Mouse (Mus musculus): ENCODE measurements around the gene Nedd9. TPM values are rescaled to one million over a fixed set of nuclear protein-coding genes. Genes with fewer than 3 reads are reported as not detected.

The Nedd9 gene
- polyA plus RNA-seq, 1 experiment = not detected

DNA sequence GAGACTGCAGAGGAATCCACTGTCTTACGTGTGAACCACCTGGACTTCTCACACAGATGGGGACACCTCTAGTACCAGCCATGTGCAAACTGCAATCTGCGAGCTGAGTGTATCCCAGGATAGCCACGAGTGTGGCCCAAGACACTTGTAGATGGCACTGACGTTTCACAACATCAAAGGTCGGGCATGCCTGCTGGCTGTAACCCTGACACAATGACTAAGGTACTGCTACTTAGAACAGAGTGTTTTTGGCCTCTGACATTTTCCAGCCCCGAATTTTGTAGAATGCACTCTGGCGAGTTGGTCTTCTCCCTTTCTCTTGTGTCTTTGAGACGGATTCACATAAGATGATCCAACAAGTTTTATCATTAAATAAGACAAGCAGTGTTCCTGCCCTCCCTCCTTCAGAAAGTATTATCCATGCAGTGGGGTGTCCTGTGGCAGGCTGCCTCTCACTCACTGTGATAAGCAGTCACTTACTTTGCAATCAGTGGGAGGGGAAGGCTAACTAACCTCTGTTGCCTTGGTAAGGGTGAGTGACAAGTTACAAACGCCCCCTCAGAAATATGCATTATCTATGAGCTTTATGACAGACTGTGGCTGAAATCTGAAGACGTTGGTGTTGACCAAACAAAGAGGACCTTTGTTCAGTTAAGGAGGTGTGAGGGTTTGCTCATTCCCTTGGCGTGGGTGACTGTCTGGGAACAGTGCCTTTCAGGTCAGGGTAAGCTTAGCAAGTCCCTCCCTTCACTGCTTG, 156.4 kb downstream of the Nedd9 start:
- no peaks in the 10 kb centered on the region for H3K36me3 ChIP-seq (ENCODE audit: control insufficient read depth)
- no peaks in the 10 kb centered on the region for H3K9me3 ChIP-seq (ENCODE audit: control insufficient read depth, low read length)
- no peaks in the 10 kb centered on the region for H3K27me3 ChIP-seq (ENCODE audit: control insufficient read depth)
- no peaks in the 10 kb centered on the region for H3K4me1 ChIP-seq (ENCODE audit: control insufficient read depth)
- no peak overlapping the region for H3K4me3 ChIP-seq (replicated peaks)
- TF ChIP-seq TAL1 (IDR thresholded peaks at IDR 0.05; ENCODE audit: low read length) (no peak), GATA1 (IDR thresholded peaks at IDR 0.05; ENCODE audit: low read length) (no peak)

DNA sequence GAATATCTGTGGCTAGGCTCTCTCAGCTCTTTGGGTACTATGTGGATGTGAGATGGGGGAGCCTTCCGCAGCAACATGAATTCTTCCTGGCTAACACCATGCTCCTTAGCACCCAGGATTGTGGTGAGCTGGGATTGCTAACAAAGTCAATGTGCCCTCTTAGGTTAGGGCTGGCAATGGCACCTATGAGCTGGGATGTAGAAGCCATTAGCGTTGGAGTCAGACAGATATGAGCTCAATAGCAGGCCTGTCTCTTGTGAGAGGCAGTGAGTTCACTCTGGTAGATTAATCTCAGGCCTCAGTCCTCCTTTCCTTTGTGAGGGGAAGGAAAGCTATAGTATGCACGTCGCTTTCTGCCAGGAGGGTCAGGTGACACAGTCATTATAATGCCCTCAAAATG, 157.1 kb downstream of the Nedd9 start:
- H3K9me3 ChIP-seq (ENCODE audit: control insufficient read depth, low read length) = no peaks in the 10 kb centered on the region
- H3K4me1 ChIP-seq (ENCODE audit: control insufficient read depth) = no peaks in the 10 kb centered on the region
- TF ChIP-seq TAL1 (IDR thresholded peaks at IDR 0.05; ENCODE audit: low read length) = no peak
- no peaks in the 10 kb centered on the region for H3K36me3 ChIP-seq (ENCODE audit: control insufficient read depth)
- no peak overlapping the region for H3K4me3 ChIP-seq (replicated peaks)
- no peaks in the 10 kb centered on the region for H3K27me3 ChIP-seq (ENCODE audit: control insufficient read depth)

DNA sequence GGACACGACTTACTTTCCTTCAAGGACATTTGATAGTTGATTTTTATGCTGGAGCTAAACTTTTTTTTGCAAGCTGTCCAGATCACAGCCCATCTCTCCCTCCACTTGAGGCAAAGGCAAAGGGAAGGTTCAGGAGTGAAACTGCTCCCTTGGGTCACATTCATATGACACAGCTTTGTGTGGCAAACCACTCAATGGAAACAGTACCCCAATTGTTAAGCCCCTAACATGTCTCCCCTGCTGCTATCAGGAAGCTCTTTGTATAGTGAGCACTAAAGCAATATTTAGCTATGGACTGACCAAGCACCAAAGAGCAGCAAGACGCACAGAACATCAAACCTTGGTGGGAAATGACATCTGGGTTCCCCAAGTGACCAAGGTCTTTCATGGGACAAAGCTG, 158.7 kb downstream of the Nedd9 start:
- no peaks in the 10 kb centered on the region for H3K27me3 ChIP-seq (ENCODE audit: control insufficient read depth)
- H3K36me3 ChIP-seq (ENCODE audit: control insufficient read depth) = no peaks in the 10 kb centered on the region
- TF ChIP-seq GATA1 (IDR thresholded peaks at IDR 0.05; ENCODE audit: low read length) = no peak
- TF ChIP-seq TAL1 (IDR thresholded peaks at IDR 0.05; ENCODE audit: low read length) = no peak
- no peaks in the 10 kb centered on the region for H3K4me1 ChIP-seq (ENCODE audit: control insufficient read depth)
- H3K9me3 ChIP-seq (ENCODE audit: control insufficient read depth, low read length) = no peaks in the 10 kb centered on the region
- H3K4me3 ChIP-seq (replicated peaks) = no peak overlapping the region

DNA sequence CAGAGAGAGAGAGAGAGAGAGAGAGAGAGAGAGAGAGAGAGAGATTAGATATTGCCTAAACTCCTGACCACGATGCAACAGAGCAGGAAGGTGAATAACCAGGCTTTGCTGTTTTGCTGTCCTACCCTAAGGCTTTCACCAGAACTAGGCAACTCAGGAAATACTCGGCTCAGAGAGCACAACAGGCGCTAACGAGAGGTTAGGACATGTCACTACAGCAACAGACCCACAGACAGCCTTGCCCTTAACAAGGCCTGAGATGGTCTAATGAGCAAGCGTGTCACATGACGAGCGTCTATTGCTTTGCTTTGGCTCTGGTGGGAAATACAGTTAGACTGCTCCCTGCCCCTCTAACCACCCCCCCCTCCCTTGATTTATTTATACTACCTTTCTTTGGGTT, 159.6 kb downstream of the Nedd9 start:
- no peaks in the 10 kb centered on the region for H3K27me3 ChIP-seq (ENCODE audit: control insufficient read depth)
- no peaks in the 10 kb centered on the region for H3K4me1 ChIP-seq (ENCODE audit: control insufficient read depth)
- no peaks in the 10 kb centered on the region for H3K9me3 ChIP-seq (ENCODE audit: control insufficient read depth, low read length)
- no peaks in the 10 kb centered on the region for H3K36me3 ChIP-seq (ENCODE audit: control insufficient read depth)
- H3K4me3 ChIP-seq (replicated peaks) = no peak overlapping the region
- TF ChIP-seq TAL1 (IDR thresholded peaks at IDR 0.05; ENCODE audit: low read length) (no peak), GATA1 (IDR thresholded peaks at IDR 0.05; ENCODE audit: low read length) (no peak)

DNA sequence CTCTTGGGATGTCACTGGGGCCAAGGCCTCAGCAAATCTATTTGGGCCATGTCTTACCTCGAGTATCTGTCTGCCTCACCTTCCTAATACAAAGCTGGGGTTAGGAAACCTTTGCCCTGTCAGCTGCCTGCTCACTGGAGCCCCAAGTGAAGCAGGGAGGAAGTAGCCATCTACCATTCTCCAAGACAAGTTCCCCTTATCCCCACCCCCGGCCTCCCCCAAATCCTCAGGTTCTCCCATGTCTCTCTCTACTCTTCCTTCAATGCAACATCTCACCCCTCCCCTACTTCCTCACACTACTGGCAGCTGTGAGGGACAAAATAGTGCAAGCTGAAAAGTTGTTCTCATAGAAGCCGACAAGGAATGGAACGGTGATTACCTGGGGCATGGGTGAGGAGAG, 161.0 kb downstream of the Nedd9 start:
- H3K9me3 ChIP-seq (ENCODE audit: control insufficient read depth, low read length) = no peaks in the 10 kb centered on the region
- no peaks in the 10 kb centered on the region for H3K4me1 ChIP-seq (ENCODE audit: control insufficient read depth)
- no peaks in the 10 kb centered on the region for H3K36me3 ChIP-seq (ENCODE audit: control insufficient read depth)
- H3K4me3 ChIP-seq (replicated peaks) = no peak overlapping the region
- TF ChIP-seq TAL1 (IDR thresholded peaks at IDR 0.05; ENCODE audit: low read length) (no peak), GATA1 (IDR thresholded peaks at IDR 0.05; ENCODE audit: low read length) (no peak)
- H3K27me3 ChIP-seq (ENCODE audit: control insufficient read depth) = no peaks in the 10 kb centered on the region

DNA sequence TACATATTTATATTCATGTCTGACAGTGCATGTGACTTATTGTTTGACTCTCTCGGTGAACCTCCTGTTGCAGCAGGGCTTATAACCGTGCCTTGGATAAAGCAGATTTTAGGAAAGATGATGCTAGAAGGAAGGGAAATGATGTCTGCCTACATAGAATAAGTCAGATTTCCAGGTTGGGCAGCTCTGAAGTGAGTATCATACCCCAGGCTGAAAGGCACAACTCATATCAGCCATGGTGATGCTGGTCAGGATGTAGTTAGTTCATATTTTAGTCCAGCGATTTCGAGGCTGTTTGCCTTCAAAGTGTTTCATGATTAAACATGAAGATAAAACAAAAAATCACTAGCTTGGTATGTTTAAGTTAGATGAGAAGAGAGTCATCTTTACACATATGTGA, 161.8 kb downstream of the Nedd9 start:
- no peaks in the 10 kb centered on the region for H3K27me3 ChIP-seq (ENCODE audit: control insufficient read depth)
- no peak for TF ChIP-seq GATA1 (IDR thresholded peaks at IDR 0.05; ENCODE audit: low read length)
- TF ChIP-seq TAL1 (IDR thresholded peaks at IDR 0.05; ENCODE audit: low read length) = no peak
- H3K9me3 ChIP-seq (ENCODE audit: control insufficient read depth, low read length) = no peaks in the 10 kb centered on the region
- H3K4me1 ChIP-seq (ENCODE audit: control insufficient read depth) = no peaks in the 10 kb centered on the region
- no peaks in the 10 kb centered on the region for H3K36me3 ChIP-seq (ENCODE audit: control insufficient read depth)
- H3K4me3 ChIP-seq (replicated peaks) = no peak overlapping the region

DNA sequence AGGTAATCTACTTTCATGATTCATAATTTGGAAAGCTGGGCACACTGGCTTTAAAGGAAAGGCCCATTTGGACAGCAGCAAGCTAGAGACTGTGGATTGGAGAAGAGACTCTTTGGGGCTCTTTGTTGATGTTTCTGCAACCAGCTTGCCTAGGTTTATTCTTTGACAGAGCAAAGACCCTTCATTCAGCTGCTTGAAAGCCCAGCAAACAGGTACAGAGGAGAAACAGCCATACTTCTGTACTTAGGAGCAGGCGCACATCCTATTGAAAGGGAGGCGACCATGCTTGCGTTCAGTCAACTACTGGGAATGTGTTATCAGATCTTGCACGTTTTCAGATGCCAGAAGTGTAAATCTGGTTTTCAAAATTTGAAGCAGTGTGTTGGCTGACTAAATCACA, 162.5 kb downstream of the Nedd9 start:
- Histone ChIP-seq H3K4me3 (replicated peaks) (no peak overlapping the region), H3K36me3 (ENCODE audit: control insufficient read depth) (no peaks in the 10 kb centered on the region), H3K9me3 (ENCODE audit: control insufficient read depth, low read length) (no peaks in the 10 kb centered on the region), H3K27me3 (ENCODE audit: control insufficient read depth) (no peaks in the 10 kb centered on the region), H3K4me1 (ENCODE audit: control insufficient read depth) (no peaks in the 10 kb centered on the region)
- TF ChIP-seq TAL1 (IDR thresholded peaks at IDR 0.05; ENCODE audit: low read length) (no peak), GATA1 (IDR thresholded peaks at IDR 0.05; ENCODE audit: low read length) (no peak)

DNA sequence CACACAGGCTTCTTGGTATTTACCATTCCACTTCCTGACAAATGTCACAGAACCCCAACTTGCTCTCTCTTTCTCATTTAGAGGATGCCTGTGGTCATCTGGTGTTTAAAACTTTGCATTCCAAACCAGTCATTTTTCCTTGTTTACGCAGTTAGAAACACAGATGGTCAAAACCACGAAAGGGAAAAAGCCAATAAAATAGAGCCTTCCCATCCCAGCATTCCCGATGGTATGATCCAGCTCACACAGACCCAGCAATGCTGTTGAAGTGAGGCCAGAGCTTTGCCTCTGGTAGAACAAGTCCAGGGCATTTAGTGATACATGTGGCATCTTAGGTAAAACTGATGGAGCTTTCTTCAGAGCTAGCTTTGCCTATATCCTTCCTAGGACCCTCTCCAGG, 165.7 kb downstream of the Nedd9 start:
- no peaks in the 10 kb centered on the region for H3K27me3 ChIP-seq (ENCODE audit: control insufficient read depth)
- no peaks in the 10 kb centered on the region for H3K36me3 ChIP-seq (ENCODE audit: control insufficient read depth)
- no peaks in the 10 kb centered on the region for H3K9me3 ChIP-seq (ENCODE audit: control insufficient read depth, low read length)
- TF ChIP-seq TAL1 (IDR thresholded peaks at IDR 0.05; ENCODE audit: low read length) = no peak
- TF ChIP-seq GATA1 (IDR thresholded peaks at IDR 0.05; ENCODE audit: low read length) = no peak
- H3K4me3 ChIP-seq (replicated peaks) = no peak overlapping the region
- H3K4me1 ChIP-seq (ENCODE audit: control insufficient read depth) = no peaks in the 10 kb centered on the region

DNA sequence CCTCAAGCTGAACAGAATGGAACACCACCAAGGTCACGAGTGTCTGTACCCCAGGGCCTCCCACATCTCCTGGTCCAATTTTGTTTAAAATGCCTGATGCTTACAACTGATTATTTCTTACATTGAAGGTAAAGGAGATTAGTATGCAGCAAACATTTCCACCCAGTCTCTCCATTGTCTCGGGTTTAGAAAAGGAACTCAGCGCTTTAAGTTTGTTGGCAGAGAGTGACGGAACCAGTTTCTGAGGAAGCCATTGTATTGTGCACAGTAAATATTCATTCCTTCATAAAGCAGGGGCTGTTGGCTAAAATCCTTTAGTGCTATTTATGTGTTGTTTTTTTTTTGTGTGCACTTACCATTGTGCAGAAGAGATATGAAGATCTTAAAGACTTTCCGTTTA, 166.4 kb downstream of the Nedd9 start:
- H3K9me3 ChIP-seq (ENCODE audit: control insufficient read depth, low read length) = no peaks in the 10 kb centered on the region
- no peaks in the 10 kb centered on the region; the same call in 1 of the 2 replicates for H3K36me3 ChIP-seq (ENCODE audit: control insufficient read depth)
- H3K27me3 ChIP-seq (ENCODE audit: control insufficient read depth) = no peaks in the 10 kb centered on the region
- no peaks in the 10 kb centered on the region for H3K4me1 ChIP-seq (ENCODE audit: control insufficient read depth)
- H3K4me3 ChIP-seq (replicated peaks) = no peak overlapping the region
- TF ChIP-seq TAL1 (IDR thresholded peaks at IDR 0.05; ENCODE audit: low read length) (no peak), GATA1 (IDR thresholded peaks at IDR 0.05; ENCODE audit: low read length) (no peak)

DNA sequence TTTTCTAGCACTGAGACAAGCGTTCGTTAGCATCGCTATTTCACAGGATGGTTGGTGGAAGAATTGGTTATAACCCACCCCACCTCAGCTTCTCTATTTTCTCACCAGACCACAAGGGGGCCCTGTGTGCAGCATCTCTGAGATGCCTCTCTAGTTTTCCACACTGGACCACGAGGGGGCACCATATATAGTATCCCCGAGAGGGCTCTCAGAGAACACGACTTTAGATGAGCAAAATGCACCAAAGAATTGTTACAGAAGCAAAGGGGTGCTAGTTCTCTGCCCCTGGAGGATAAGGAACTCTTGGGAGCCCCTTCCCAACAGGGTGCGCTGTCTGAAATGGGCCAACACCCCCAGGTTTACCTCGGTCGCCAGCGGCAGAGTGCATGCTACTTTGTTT, 184.4 kb downstream of the Nedd9 start:
- no peaks in the 10 kb centered on the region for H3K4me1 ChIP-seq (ENCODE audit: control insufficient read depth)
- H3K36me3 ChIP-seq (ENCODE audit: control insufficient read depth) = no peaks in the 10 kb centered on the region
- no peaks in the 10 kb centered on the region for H3K27me3 ChIP-seq (ENCODE audit: control insufficient read depth)
- H3K4me3 ChIP-seq (replicated peaks) = no peak overlapping the region
- H3K9me3 ChIP-seq (ENCODE audit: control insufficient read depth, low read length) = no peaks in the 10 kb centered on the region
- no peak for TF ChIP-seq TAL1 (IDR thresholded peaks at IDR 0.05; ENCODE audit: low read length)
- TF ChIP-seq GATA1 (IDR thresholded peaks at IDR 0.05; ENCODE audit: low read length) = no peak
